Mouse (Mus musculus) liver, adult 2 months (tissue): ENCODE measurements around the gene Smchd1. TPM values are rescaled to one million over a fixed set of nuclear protein-coding genes. Genes with fewer than 3 reads are reported as not detected.

ENCODE experiments used
- DNase-seq: peaks from one replicate; pipeline ENCODE4 v3.0.0-alpha.2; 2011; ENCODE audit warnings: low read depth, low spot score; ENCODE audit errors: extremely low read depth
- H3K27ac ChIP-seq: fragments of 200-500 bp; replicated peaks from 2 replicates; pipeline ENCODE4 v1.5.1; 2012; ENCODE audit warnings: low read depth, mild to moderate bottlenecking, control low read depth, inconsistent platforms, low read length; ENCODE audit not compliant: insufficient read depth
- H3K27me3 ChIP-seq: fragments of 200-500 bp; 2 replicates; pipeline ENCODE4 v1.6.1; 2012; ENCODE audit warnings: mild to moderate bottlenecking, moderate library complexity, low read length, inconsistent platforms; ENCODE audit not compliant: control insufficient read depth, insufficient read depth
- H3K36me3 ChIP-seq: fragments of 200-500 bp; 2 replicates; pipeline ENCODE4 v1.6.1; 2012; ENCODE audit warnings: low read length, inconsistent platforms; ENCODE audit not compliant: control insufficient read depth, insufficient read depth
- H3K4me1 ChIP-seq: fragments of 200-500 bp; 2 replicates; pipeline ENCODE4 v1.6.1; 2011; ENCODE audit warnings: low read length; ENCODE audit not compliant: control insufficient read depth, insufficient read depth
- H3K4me3 ChIP-seq: fragments of 200-500 bp; 2 replicates; pipeline ENCODE4 v1.5.1; 2011; ENCODE audit warnings: low read depth, mild to moderate bottlenecking, control low read depth, low read length, moderate library complexity; ENCODE audit not compliant: insufficient read depth
- H3K79me2 ChIP-seq: fragments of 200-500 bp; 2 replicates; pipeline ENCODE4 v1.6.1; 2012; ENCODE audit warnings: inconsistent platforms, mild to moderate bottlenecking, low read length, moderate library complexity; ENCODE audit not compliant: control insufficient read depth, insufficient read depth
- H3K9ac ChIP-seq: fragments of 200-500 bp; 2 replicates; pipeline ENCODE4 v1.6.1; 2012; ENCODE audit warnings: low read depth, mild to moderate bottlenecking, control low read depth, inconsistent platforms, low read length
- CTCF ChIP-seq: fragments of 200-500 bp; IDR thresholded peaks from 2 replicates; pipeline ENCODE4 v1.5.1; 2011; ENCODE audit warnings: low read depth, low read length, control low read depth
- POLR2A ChIP-seq: fragments of 200-500 bp; IDR thresholded peaks from 2 replicates; pipeline ENCODE4 v1.6.1; 2011; ENCODE audit warnings: low read length, control low read depth; ENCODE audit not compliant: insufficient read depth; ENCODE audit errors: extremely low read depth
- WGBS: fragments of 180-500 bp; shearing (Covaris S2); methylation state at CpG from one replicate; pipeline ENCODE4 v1.1.7; 2018; 5-methylcytosine and 5-hydroxymethylcytosine counted together
- polyA plus RNA-seq: library from polyadenylated mRNA; depleted of rRNA; stranded (reverse); fragments of >200 nt; gene quantifications from 2 replicates; pipeline ENCODE4 v1.2.3, GENCODE M21; 2012
- total RNA-seq: library from RNA; depleted of rRNA; stranded (reverse); fragments of >200 nt; gene quantifications from 2 replicates; pipeline ENCODE4 v1.2.3, GENCODE M21; 2014

Gene Smchd1
- total and polyA plus RNA-seq, 2 experiments, result 2.5 to 17.1 TPM

DNA sequence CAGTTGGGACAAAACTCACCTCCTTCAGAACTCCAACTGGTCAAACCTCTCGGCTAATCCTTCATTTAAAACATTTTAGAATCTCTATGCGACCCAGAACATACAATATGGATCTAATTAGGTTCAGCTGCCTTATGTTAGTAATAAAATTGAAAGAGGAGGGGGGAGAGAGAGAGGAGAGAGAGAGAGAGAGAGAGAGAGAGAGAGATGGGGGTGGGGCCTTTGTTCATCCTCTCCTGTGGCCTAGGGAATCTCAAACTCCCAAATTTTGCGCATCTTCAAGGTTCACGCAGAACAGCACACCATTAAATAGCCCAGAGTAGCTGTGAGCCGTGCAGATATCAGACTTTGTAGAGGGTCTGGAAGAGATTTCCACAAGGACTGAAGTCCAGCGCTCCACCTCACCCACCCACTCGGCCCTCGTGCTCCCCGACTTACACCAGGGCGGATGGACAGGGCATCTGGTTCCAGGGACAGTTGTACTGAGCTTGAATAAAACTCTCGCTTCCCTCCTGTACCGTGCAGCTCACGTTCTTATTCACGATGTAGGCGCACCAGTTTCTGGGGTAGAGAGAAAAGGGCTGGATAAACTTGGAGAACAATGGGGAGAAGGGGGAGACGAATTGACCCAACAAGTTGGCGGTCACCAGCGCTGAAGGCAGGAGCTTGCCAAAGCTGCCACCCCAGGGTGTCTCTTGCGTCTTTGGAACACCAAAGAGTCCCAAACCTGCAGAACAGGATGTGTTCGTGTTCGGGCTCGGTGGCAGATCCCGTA, 165.2 kb downstream of the Smchd1 start:
- Histone ChIP-seq H3K4me3 (peak overlapping the region; percentile 46; the same call in 1 of the 2 replicates), H3K9ac (no peak overlapping the region), H3K36me3 (no peaks in the 10 kb centered on the region), H3K27me3 (peaks cover 18% of the 10 kb centered on the region; the same call in 1 of the 2 replicates), H3K79me2 (no peaks in the 10 kb centered on the region), H3K4me1 (no peaks in the 10 kb centered on the region), H3K27ac (no peak overlapping the region)
- DNase-seq, result no peak
- TF ChIP-seq POLR2A (no peak), CTCF (no peak)
- 18% methylated on average over 23 of the region's 23 CpGs for WGBS

- Histone ChIP-seq H3K27ac (no peak overlapping the region), H3K4me3 (no peak overlapping the region), H3K27me3 (peaks cover 18% of the 10 kb centered on the region; the same call in 1 of the 2 replicates), H3K36me3 (no peaks in the 10 kb centered on the region), H3K4me1 (no peaks in the 10 kb centered on the region), H3K79me2 (no peaks in the 10 kb centered on the region), H3K9ac (no peak overlapping the region)
- TF ChIP-seq CTCF, result no peak
- no peak for TF ChIP-seq POLR2A
- DNase-seq, result no peak
- 51% methylated on average over 14 of the region's 14 CpGs for WGBS
These were observed 166.0 kb downstream of the Smchd1 start for GRCm38 (mm10) chr17:71309141-71309540.

DNA sequence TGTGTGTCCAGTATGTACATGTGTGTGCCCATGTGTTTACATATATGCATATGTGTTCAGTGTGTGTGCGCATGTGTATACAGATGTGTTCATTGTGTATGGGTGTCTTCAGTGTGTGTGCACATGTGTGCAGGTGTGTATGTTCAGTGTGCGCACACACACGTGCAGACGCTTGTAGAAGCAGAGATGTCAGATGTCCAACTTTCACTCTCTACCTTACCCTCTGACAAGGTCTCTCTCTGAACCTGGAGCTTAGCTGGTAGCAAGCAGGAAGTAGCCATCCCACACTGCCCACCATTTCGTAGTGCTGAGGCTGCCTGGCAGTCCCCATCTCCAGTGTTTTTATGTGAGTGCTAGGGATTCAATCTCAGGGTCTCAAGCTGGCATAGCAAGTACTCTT, 166.8 kb downstream of the Smchd1 start:
- no peaks in the 10 kb centered on the region for H3K79me2 ChIP-seq
- no peak overlapping the region for H3K9ac ChIP-seq
- TF ChIP-seq CTCF, result no peak
- no peak for DNase-seq
- no peaks in the 10 kb centered on the region for H3K36me3 ChIP-seq
- 93% methylated on average over 5 of the region's 5 CpGs for WGBS
- peaks cover 18% of the 10 kb centered on the region; the same call in 1 of the 2 replicates for H3K27me3 ChIP-seq
- H3K4me1 ChIP-seq, result no peaks in the 10 kb centered on the region
- no peak overlapping the region for H3K4me3 ChIP-seq
- no peak overlapping the region for H3K27ac ChIP-seq

DNA sequence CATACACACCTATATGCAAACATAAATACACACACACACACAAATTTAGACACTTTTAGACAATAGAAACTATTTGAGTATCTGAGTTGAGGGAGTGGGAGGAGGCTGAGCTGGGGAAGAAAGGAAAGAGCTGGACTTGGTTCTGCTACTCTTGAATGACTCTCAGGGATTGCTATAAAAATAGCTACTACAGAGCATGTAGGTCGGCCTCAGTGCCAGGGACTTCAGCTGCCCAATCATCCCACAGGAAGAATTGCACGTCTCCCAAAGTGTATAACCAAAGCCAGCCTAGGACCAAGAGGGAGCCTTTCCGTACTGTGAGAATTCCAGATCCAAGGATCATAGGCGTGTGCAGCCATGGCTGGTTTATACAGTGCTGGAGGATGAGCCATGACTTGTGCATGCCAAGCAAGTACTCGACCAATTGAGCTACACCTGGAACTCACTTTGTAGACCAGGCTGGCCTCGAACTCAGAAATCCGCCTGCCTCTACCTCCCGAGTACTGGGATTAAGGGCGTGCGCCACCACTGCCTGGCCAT, 167.8 kb downstream of the Smchd1 start:
- Histone ChIP-seq H3K36me3 (no peaks in the 10 kb centered on the region), H3K79me2 (no peaks in the 10 kb centered on the region), H3K27ac (no peak overlapping the region), H3K27me3 (peaks cover 18% of the 10 kb centered on the region; the same call in 1 of the 2 replicates), H3K9ac (no peak overlapping the region), H3K4me1 (no peaks in the 10 kb centered on the region), H3K4me3 (no peak overlapping the region)
- no peak for TF ChIP-seq POLR2A
- no peak for TF ChIP-seq CTCF
- 91% methylated on average over 10 of the region's 10 CpGs for WGBS
- DNase-seq, result no peak

DNA sequence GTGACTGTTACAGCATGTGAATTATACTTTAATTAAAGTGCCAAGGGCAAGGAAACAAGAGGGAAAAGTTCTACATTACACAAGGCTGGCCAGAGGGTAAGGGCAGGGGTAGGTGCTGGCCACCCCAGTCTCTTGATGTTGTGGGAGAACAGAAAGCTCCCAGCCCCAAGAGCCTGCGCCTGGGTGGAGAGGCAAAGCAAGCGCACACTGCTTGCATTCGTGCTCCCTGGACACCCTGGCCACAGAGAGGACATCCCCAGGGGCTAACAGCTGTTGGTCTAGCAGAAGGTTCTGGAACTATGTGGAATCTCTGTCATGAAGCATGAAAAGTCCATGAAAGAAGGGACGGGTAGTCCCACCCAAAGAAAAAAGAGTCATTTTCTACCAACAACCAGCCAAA, 168.4 kb downstream of the Smchd1 start:
- no peak overlapping the region for H3K27ac ChIP-seq

DNA sequence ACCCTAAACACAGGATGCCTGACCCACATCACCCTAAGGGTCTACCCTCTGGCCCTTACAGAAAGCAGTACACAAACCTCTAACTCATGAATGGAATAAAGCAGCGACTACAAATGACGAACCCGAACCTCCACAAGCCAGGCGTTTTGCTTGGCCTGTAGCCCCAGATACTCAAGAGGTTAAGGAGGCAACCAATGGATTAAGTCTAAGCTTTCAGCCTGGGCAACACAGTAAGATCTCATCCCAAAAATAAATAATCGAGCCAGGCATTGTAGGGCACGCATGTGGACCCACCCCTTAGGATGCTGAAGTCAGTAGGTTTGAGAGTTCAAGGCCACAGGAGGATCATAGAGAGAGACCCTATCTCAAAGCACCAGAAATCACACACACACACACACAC, 169.1 kb downstream of the Smchd1 start:
- peaks cover 9% of the 10 kb centered on the region; the same call in 1 of the 2 replicates for H3K27me3 ChIP-seq
- no peaks in the 10 kb centered on the region for H3K36me3 ChIP-seq
- no peak overlapping the region for H3K4me3 ChIP-seq
- TF ChIP-seq CTCF (no peak), POLR2A (no peak)
- no peak overlapping the region for H3K9ac ChIP-seq
- H3K27ac ChIP-seq, result no peak overlapping the region
- H3K4me1 ChIP-seq, result no peaks in the 10 kb centered on the region
- no peaks in the 10 kb centered on the region for H3K79me2 ChIP-seq
- no peak for DNase-seq
- WGBS, result 89% methylated on average over 6 of the region's 6 CpGs

More for the DNA sequence above, 168.4 kb downstream of the Smchd1 start:
- H3K79me2 ChIP-seq, result no peaks in the 10 kb centered on the region
- peaks cover 15% of the 10 kb centered on the region; the same call in 1 of the 2 replicates for H3K27me3 ChIP-seq
- H3K9ac ChIP-seq, result no peak overlapping the region
- TF ChIP-seq POLR2A, result no peak
- no peak for TF ChIP-seq CTCF
- WGBS, result 87% methylated on average over 4 of the region's 4 CpGs
- no peaks in the 10 kb centered on the region for H3K36me3 ChIP-seq
- no peak for DNase-seq
- H3K4me1 ChIP-seq, result no peaks in the 10 kb centered on the region
- no peak overlapping the region for H3K4me3 ChIP-seq
